Mouse (Mus musculus) thymus, postnatal 36 days (tissue): ENCODE measurements around the gene Gm28778.
"Not testable (repeated sequence)": the region's sequence is repeated elsewhere in the genome, so short reads cannot be mapped to it uniquely, and the experiment has no call there.

ENCODE experiments used
- DNase-seq, 2 experiments: peaks; one replicate each; pipeline ENCODE4 v3.0.0; 2022; ENCODE audit warnings: mixed read lengths in 2 of 2

The Gm28778 gene

DNA sequence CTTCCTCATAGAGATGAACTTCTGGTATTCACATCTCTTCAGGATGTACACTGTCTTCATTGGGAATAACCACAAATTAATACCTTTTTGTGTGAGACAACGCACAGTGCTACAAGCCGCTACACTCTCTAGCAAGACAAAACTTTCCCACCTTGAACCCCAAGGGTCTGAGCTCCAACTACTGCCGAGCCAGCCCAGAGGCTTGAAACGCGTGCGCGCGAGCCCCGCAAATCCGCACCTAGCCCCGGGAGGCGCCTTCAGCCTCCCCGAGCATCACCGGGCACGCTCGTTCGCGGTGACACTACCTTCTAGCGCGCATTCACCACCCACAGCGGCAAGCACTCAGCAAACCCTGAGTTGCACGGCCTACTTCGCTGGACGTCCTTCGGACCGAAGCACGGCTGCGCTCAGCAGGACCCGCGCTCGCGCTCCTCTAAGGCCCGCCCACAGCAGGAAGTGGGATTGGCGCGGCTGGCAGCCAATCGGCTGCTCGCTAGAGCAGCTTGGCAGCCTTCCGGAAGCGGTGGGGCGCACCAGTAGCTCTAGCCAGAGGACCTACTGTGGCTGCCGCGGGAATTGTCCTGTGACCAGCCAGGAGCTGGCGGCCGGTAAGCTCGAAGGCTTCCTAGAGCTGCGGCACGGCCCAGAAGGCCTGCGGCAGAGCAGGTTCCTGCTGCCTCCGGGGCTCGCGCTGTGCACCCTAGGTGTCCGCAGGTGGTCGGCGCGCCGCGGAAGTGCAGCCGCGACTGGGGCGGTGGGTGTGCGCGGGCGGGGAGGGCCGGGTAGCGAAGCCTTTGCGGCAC, at the start of gene Gm28778, which contains the start of the genes Pms1 and Ormdl1:
Gene Gm28778, plus strand, starts transcription at position 531 of the 803 bp plus-strand sequence.
Gene Pms1, minus strand, starts transcription at position 438 of the 803 bp plus-strand sequence.
Gene Ormdl1, plus strand, starts transcription at position 515 of the 803 bp plus-strand sequence.
- peak; percentile 91 for DNase-seq

DNA sequence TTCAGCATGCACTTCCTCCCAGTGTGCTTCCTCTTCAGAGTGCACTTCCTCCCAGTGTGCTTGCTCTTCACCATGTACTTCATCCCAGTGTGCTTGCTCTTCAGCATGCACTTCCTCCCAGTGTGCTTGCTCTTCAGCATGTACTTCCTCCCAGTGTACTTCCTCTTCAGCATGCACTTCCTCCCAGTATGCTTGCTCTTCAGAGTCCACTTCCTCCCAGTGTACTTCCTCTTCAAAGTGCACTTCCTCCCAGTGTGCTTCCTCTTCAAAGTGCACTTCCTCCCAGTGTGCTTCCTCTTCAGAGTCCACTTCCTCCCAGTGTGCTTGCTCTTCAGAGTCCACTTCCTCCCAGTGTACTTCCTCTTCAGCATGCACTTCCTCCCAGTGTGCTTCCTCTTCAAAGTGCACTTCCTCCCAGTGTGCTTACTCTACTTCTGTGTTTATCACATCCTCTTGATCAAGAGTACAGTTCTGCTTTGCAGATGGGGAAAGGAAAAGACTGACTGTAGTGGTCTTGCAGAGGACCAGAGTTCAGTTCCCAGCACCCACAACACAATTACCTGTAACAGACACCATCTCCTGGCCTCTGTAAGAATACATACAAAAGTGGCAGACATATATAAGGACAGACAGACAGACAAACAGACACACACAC, 31.8 kb upstream of the Gm28778 start:
- DNase-seq, result not testable (repeated sequence)

DNA sequence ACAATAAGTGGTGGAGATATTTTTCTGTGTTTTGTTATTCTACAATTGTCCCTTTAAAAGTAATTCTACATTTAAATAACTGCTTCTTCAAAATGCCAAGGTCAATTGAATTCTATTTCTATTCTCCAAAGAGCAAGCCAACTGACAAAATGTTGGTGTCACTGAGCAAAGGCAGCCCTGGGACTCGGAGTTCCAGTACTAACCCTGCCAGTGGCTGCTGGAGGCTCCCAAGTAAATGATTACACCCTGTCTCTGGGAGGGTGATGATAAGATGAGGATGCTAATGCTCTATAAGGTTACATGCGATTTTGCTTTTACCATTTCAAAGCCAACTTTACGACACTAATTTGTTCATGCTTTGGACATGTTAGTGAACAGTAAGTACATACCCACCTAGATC, 27.0 kb upstream of the Gm28778 start:
- no peak for DNase-seq

DNA sequence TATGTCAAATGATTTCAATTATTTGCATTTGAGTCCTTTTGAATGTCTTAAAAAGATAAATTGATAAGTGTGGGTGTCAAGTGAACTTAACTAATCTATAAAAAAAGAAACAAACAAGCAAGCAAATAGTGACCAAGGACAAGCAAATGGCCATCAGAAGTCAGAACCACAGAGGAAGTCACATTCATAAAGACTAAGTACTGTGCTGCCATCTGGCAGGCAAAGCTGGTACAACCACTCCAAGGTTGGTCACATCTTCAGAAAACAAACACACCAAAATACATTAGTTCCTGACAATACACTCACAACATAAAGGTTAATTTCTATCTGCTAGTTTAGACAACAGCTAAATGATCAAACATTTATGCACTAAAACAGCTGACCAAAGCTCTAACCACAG, 24.3 kb upstream of the Gm28778 start:
- DNase-seq, result peak in 1 of 2 experiments; percentile 7

DNA sequence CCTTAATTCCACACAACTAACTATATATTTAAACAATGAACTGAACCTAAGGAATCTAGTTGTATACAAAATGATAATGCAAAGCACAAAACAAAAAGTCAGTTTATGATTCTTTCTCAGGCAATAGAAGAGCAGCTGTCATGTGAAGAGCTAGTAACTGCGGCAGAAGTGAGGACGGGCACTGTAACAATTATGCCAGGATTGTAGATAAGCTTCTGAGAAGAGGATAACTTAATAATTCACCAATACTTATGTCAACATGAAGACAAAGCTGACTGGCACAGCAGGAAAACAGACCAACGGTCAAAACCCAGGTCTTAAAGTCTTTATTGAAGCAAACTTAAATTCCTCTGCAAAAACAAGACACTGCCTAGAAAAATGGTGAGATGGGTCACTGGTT, 5.7 kb upstream of the Gm28778 start:
- no peak for DNase-seq

DNA sequence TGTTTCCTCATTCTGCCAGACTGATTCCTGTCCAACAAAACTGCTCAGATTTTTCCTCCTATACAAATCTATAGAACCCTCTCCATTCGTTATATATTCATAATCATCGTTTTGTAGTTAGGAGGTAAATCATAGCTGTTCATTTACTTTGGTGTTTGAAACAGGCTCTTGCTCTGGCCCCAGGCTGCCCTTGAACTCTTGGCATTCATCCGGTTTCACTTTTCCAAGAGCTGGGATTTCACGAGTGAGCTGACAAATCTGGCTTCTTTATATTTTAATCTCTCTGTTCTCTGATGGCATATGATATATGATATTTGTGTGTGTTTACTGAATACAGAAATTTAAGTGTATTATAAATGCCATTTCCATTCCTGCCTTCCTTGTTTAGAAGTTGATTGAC, 3.6 kb downstream of the Gm28778 start:
- no peak for DNase-seq

DNA sequence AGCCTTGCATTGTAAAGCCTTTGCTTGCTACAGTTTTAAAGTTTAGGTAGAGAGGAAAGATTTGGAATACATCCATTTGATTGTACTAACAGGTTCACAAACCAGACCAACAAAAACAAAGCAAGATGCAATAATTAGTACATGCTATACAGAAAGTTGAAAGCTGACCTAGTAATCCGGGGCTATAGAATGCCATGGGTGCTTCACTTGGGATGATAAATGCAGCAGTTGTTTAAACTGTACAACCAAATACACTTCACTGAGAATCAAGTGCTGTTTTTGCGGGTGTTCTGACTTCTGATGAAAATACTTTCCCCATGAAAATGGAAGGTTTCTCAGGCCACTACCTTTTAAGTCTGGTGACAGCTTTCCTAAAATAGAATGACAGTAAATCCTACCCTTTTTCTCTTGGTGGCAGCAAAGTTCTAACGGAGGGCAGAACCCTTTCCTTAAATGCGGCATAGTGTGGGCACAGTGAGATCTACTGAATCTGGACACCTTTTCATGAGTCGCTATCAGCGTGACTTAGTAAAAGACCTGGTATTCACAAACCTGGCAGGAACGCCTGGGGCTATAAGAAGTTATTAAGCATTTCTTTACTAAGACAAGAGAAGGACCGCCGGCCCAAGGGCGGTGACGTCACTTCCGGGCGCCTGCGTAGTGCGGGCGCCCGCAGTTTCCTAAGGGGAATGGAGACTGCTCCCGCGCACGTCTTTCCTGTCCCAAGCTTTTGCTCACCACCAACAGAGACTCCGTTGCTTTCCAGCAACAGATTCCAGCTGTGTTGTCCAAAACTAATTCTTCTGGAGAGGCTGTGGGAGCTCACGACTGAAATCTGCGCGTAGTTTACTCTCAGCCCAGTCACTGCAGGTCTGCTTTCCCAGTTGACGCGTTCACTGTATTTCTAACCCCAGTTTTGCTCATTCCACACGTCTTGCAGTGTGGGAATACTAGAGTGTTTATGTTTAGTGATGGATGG, 16.4 kb downstream of the Gm28778 start, which contains the start of gene Osgepl1:
Gene Osgepl1, plus strand, starts transcription at position 636 of the 979 bp plus-strand sequence.
- DNase-seq, result peak; percentile 78 to 81

DNA sequence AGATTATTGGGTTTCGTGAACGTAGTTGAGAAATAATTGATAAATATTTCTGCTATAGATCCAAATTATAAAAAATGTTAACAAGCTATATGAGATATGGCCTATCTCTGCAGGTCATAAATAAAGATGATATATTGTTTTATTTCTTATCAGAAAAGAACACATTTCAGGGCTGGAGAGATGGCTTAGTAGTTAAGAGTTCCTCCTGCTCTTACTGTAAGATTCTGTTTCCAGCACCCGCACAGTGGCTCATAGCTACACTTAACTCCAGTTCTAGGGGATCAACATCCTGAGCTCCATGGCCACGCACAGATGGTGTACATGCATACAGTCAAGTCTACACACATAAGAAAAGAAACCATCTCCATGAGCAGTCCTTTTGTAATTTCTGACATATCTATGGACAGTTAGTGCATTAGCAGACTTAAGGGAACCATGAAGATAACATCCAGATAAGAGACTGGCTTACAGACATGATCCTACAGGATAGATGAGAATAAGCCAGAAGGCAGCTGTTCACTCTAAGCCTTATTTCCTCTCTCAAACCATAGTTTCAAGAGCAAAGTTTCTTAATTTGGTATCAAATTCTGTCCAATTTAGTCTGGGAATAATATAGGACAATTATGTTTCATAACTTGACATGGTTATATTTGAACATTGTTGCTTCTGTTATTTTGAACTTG, 24.9 kb downstream of the Gm28778 start:
- no peak for DNase-seq

DNA sequence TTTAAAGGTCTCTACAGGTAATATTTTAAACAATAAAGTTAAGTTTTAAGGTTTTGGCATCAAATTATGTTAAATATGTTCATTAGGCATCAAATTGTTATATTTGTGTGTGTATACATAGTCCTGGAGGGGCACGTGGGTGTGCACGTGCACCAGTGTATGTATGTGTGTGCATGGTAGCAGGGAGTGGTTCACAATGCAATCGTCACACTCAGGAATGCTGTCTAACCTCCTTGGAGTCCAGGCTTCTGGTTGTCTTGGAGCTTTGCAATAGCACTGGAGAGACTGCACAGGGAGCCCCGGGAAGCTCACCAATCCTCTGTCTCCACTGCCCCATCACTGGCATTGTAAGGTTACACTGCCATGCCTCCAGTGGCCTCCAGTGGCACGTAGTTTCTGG, 26.3 kb downstream of the Gm28778 start:
- DNase-seq, result no peak

DNA sequence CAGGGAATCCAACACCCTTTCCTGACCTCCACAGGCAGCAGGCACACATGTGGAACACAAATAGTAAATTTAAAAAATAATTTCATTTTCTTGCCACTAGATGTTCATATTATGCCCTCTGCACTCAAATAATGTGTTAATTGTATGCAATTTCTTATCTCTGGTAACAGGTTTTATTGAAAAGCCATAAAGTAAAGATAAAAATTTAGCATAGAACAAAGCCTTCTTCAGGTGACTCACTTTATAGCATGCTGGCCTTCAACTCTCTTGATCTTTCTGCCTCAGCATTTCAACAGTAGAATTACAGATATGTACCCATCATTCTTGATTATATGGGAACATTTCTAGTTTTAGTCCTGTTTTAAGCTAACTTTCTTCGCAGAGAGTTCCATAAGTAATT, 27.4 kb downstream of the Gm28778 start:
- no peak for DNase-seq

DNA sequence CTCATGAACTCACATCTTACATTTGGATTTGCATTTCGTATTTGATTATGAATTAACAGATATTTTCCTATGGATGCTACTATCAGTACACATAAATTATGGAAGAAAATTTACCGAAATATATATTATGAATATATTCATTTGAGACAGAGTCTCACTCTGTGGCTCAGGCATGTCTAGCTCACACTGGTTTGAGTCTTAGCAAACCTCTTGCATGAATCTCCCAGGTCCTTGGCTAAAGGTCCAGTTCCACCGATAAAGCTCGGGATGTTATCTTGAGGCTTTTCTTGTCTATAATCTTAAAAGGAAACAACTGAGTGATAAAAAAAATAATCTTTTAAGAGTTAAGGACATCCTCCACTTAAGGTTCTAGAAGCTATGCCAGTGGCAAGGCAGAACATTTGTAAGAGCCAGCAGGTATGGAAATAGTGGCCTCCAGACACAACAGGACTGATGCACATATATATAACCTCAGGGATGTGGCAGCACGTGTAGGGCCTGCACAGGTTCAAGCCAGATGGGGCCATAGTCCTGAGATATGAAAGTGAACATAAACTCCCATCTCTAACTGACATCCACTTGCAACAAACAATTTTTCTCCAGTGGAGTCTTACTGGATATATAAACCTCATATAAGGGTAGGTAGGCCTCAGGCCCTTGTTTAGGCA, 28.1 kb downstream of the Gm28778 start:
- DNase-seq, result no peak

DNA sequence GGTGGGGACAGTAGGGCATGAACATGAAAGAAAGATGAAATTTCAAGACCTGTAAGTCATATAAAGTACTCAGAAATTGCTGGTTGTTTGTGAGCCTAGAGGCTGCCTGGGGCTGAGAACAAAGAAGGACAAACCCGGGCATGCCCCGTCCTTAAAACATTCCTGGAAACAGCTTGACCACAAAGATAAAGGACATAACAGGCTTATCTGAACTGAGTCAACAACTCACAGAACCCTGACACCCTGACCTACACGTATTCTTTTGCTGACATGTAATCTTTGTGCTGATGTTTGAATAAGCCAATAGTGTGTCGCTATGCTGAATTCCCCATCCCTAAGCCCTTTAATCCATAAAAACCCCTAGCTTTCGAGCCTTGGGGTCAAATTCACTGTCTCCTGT, 36.6 kb downstream of the Gm28778 start:
- DNase-seq, result not testable (repeated sequence)

DNA sequence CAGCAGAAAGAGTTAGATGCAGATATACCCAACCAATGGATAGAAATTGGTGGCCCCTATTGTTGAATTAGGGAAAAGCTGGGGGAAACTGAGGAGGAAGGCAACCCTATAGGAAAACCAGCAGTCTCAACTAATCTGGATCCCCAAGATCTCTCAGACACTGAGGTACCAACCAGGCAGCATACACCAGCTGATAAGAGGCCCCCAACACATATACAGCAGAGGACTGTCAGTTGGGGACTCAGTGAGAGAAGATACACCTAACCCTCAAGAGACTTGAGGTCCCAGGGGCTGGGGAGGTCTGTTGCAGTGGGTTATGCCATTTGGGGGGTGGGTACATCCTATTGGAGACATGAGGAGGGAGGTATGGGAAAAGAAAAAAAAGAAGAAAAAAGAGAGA, 38.6 kb downstream of the Gm28778 start:
- DNase-seq, result no peak

DNA sequence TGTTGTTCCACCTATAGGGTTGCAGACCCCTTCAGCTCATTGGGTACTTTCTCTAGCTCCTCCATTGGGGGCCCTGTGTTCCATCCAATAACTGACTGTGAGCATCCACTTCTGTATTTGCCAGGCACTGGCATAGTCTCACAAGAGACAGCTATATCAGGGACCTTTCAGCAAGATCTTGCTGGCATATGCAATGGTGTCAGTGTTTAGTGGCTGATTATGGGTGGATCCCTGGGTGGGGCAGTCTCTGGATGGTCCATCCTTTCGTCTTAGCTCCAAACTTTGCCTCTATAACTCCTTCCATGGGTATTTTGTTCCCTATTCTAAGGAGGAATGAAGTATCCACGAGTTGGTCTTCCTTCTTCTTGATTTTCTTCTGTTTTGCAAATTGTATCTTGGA, 40.5 kb downstream of the Gm28778 start:
- DNase-seq, result not testable (repeated sequence)

DNA sequence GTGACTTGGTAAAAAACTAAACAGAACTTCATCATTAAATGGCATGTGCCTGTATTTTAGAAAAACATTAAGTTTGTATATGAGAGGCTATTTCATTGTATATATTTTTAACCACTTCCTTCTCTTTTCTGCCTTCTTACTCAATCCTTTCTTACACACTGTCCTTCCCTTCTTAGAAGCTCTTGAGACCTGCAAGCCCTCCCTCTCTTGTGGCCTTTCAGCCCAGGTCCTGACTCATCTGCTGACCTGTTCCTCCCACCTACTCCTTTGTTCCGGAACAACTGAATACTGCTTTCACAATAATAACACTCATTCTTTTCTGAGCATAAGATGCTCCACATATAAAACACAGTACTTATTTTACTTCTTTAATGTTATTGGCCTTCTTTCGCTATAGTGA, 44.2 kb downstream of the Gm28778 start:
- DNase-seq, result no peak

DNA sequence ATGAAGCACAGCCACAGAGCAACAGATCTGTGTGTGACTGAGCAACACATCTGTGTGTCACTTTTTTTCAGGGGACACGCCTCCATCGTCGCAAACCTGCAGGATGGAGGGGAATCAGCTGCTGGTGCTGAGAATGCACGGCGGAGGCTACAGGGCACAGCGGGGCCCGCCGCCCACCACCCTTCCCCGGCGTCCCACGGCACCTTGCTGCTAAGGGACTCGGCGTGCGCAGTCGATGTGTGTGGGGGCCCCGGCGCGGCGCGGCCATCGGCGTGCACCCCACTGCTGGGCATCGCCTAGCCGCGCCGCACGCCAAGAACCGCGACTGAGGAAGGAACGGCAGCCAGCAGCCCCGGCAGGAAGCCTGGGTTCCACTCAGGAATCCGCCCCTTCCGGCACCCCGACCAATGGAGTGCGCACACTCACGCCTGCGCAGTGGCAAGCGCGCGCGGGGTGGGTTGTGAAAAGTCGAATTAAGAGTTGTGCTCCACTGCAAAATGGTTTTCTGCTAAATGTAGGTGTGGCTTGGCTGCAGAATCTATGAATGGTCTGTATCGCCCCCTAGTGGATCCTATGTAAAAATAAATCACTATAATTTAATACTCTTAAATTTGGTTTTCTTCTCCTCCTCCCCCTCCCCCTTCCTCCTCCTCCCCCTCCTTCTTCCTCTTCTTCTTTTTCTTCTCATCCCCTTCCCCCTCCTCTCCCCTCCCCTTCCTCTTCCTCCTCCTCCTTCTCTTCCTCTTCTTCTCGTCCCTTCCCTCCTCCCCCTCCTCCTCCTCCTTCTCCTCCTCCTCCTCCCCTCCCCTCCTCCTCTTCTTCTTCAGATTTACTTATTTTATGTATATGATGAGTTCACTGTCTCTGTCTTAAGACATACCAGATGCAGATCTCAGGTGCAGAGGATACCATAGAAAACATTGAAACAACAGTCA, 55.7 kb downstream of the Gm28778 start, which contains the start of the genes Asdurf, Gm28551 and Asnsd1:
Gene Asdurf, minus strand, starts transcription at position 293 of the 935 bp plus-strand sequence.
Gene Gm28551, minus strand, starts transcription at position 341 of the 935 bp plus-strand sequence.
Gene Asnsd1, minus strand, starts transcription at position 426 of the 935 bp plus-strand sequence.
- peak; percentile 98 to 99 for DNase-seq

DNA sequence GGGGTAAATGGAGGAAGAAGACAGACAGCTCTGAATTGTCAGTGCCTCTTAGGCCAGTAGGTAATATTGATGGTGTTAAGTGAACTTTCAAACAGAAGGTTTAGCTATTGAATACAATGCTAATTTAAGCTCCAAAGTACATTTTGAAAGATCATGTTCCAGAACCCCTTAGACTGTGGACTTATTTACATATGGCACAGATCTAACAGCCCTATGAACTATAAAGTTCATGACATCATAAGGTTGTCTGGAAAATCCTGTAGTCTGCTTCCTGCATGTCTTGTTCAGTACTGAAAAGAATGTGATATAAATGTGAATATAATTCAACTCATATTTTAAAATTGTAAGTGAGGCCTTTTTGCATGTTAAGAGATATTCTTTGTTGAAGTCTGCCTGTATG, 62.1 kb downstream of the Gm28778 start:
- DNase-seq, result no peak
